Mouse (Mus musculus) myocyte (in vitro differentiated cells): Measurements from ENCODE around the gene Vwa5b1.

ENCODE experiments used
- CEBPB ChIP-seq: IDR thresholded peaks from 2 replicates; pipeline ENCODE4 v1.6.1; 2011; ENCODE audit warnings: mild to moderate bottlenecking, moderate library complexity; ENCODE audit not compliant: poor library complexity, insufficient read depth, severe bottlenecking
- E2F4 ChIP-seq: IDR thresholded peaks from one replicate; pipeline ENCODE4 v1.6.1; 2011; ENCODE audit warnings: mild to moderate bottlenecking, control low read depth, moderate library complexity; ENCODE audit not compliant: insufficient read depth
- MAX ChIP-seq: IDR thresholded peaks from one replicate; pipeline ENCODE4 v1.6.1; 2011; ENCODE audit warnings: low read depth, mild to moderate bottlenecking, control low read depth
- MYOD1 ChIP-seq, 3 experiments: IDR thresholded peaks; one replicate each; pipeline ENCODE4 v1.6.1; 2011; ENCODE audit warnings: control low read depth in 2 of 3, low read depth in 2 of 3, mild to moderate bottlenecking in 2 of 3, moderate library complexity in 1 of 3; ENCODE audit not compliant: insufficient read length in 2 of 3, control insufficient read depth in 1 of 3
- MYOG ChIP-seq, 3 experiments: IDR thresholded peaks; one replicate each; pipeline ENCODE4 v1.6.1; 2011; ENCODE audit warnings: control low read depth in 2 of 3, low read depth in 2 of 3, mild to moderate bottlenecking in 2 of 3; ENCODE audit not compliant: insufficient read length in 2 of 3, control insufficient read depth in 1 of 3, insufficient read depth in 1 of 3
- POLR2A ChIP-seq: IDR thresholded peaks from one replicate; pipeline ENCODE4 v1.6.1; 2011; ENCODE audit warnings: low read depth, mild to moderate bottlenecking, control low read depth, moderate library complexity; ENCODE audit not compliant: insufficient read length
- POLR2AphosphoS2 ChIP-seq: IDR thresholded peaks from one replicate; pipeline ENCODE4 v1.6.1; 2011; ENCODE audit warnings: low read depth, control low read depth; ENCODE audit not compliant: insufficient read length
- SRF ChIP-seq: IDR thresholded peaks from one replicate; pipeline ENCODE4 v1.6.1; 2011; ENCODE audit warnings: low read depth; ENCODE audit not compliant: control insufficient read depth, insufficient read length
- TCF12 ChIP-seq: IDR thresholded peaks from one replicate; pipeline ENCODE4 v1.6.1; 2011; ENCODE audit warnings: mild to moderate bottlenecking, control low read depth; ENCODE audit not compliant: poor library complexity, insufficient read depth, severe bottlenecking
- TCF3 ChIP-seq: IDR thresholded peaks from one replicate; pipeline ENCODE4 v1.6.1; 2011; ENCODE audit warnings: low read depth, control low read depth; ENCODE audit not compliant: insufficient read length
- USF1 ChIP-seq: IDR thresholded peaks from one replicate; pipeline ENCODE4 v1.6.1; 2011; ENCODE audit warnings: low read depth, mild to moderate bottlenecking, control low read depth, moderate library complexity

- no peak for TF ChIP-seq POLR2A
- TF ChIP-seq SRF: no peak
- no peak for TF ChIP-seq TCF12
- no peak for TF ChIP-seq TCF3
- TF ChIP-seq USF1: no peak
- TF ChIP-seq POLR2AphosphoS2: no peak
- TF ChIP-seq MAX: no peak
- no peak for TF ChIP-seq CEBPB
- TF ChIP-seq MYOD1 (IDR thresholded peaks at IDR 0.05; ENCODE audit: control insufficient read depth in 1 of 3, insufficient read length in 2 of 3, low read depth in 2 of 3): no peak
- no peak for TF ChIP-seq E2F4
- TF ChIP-seq MYOG (IDR thresholded peaks at IDR 0.05; ENCODE audit: control insufficient read depth in 1 of 3, insufficient read depth in 1 of 3, insufficient read length in 2 of 3, low read depth in 2 of 3): no peak
These were observed 57.3 kb downstream of the Vwa5b1 start for GRCm38 (mm10) chr4:138578406-138578805.
